Mouse (Mus musculus): ENCODE measurements around the gene Abcc4. TPM values are rescaled to one million over a fixed set of nuclear protein-coding genes. Genes with fewer than 3 reads are reported as not detected.
A peak's percentile ranks its signal among the peaks of the same experiment; 100 is the strongest.

Gene Abcc4
- polyA plus RNA-seq, 1 experiment from 2014 or later: 4.5 TPM

GRCm38 (mm10) chr14:118552901-118553475 lies 153.0 kb downstream of the Abcc4 start:
- Histone ChIP-seq H3K36me3 (ENCODE audit: control insufficient read depth, insufficient read depth, low read length) (no peaks in the 10 kb centered on the region), H3K4me3 (ENCODE audit: low read depth, low read length) (no peak overlapping the region), H3K27me3 (replicated peaks; ENCODE audit: control insufficient read depth, insufficient read depth, low read length) (no peaks in the 10 kb centered on the region), H3K9me3 (ENCODE audit: control insufficient read depth, low read length) (no peaks in the 10 kb centered on the region), H3K4me2 (no peak overlapping the region), H3K9ac (ENCODE audit: low read depth, low read length) (no peak overlapping the region), H3K4me1 (replicated peaks; ENCODE audit: control insufficient read depth, insufficient read depth, low read length) (peaks cover 9% of the 10 kb centered on the region), H3K27ac (ENCODE audit: low read depth, low read length) (no peak overlapping the region)
- DNase-seq (ENCODE audit: low spot score) (no peak), ATAC-seq (replicated peaks; ENCODE audit: low FRiP score) (no peak)
- 88% methylated on average over 20 of the region's 20 CpGs for WGBS

GRCm38 (mm10) chr14:118552390-118552789 lies 153.6 kb downstream of the Abcc4 start:
- Histone ChIP-seq H3K27ac (ENCODE audit: low read depth, low read length) (peak overlapping the region; percentile 54; the same call in 1 of the 2 replicates), H3K9me3 (ENCODE audit: control insufficient read depth, low read length) (no peaks in the 10 kb centered on the region), H3K27me3 (replicated peaks; ENCODE audit: control insufficient read depth, insufficient read depth, low read length) (no peaks in the 10 kb centered on the region), H3K9ac (ENCODE audit: low read depth, low read length) (no peak overlapping the region), H3K4me3 (ENCODE audit: low read depth, low read length) (no peak overlapping the region), H3K4me1 (replicated peaks; ENCODE audit: control insufficient read depth, insufficient read depth, low read length) (peaks cover 9% of the 10 kb centered on the region), H3K36me3 (ENCODE audit: control insufficient read depth, insufficient read depth, low read length) (no peaks in the 10 kb centered on the region), H3K4me2 (peak overlapping the region; percentile 68; the same call in 1 of the 2 replicates)
- 66% methylated on average over 5 of the region's 5 CpGs for WGBS
- ATAC-seq (replicated peaks; ENCODE audit: low FRiP score) (no peak), DNase-seq (ENCODE audit: low spot score) (no peak)

- H3K27me3 ChIP-seq (replicated peaks; ENCODE audit: control insufficient read depth, insufficient read depth, low read length): no peaks in the 10 kb centered on the region
- WGBS: 8% methylated on average over 24 of the region's 24 CpGs
- H3K4me3 ChIP-seq (ENCODE audit: low read depth, low read length): peak overlapping the region; percentile 36
- peak overlapping the region; percentile 54 for H3K27ac ChIP-seq (ENCODE audit: low read depth, low read length)
- no peaks in the 10 kb centered on the region for H3K36me3 ChIP-seq (ENCODE audit: control insufficient read depth, insufficient read depth, low read length)
- DNase-seq (ENCODE audit: low spot score) (peak; percentile 66), ATAC-seq (replicated peaks; ENCODE audit: low FRiP score) (peak; percentile 92)
- H3K9me3 ChIP-seq (ENCODE audit: control insufficient read depth, low read length): no peaks in the 10 kb centered on the region
- H3K4me1 ChIP-seq (replicated peaks; ENCODE audit: control insufficient read depth, insufficient read depth, low read length): peaks cover 9% of the 10 kb centered on the region
- H3K9ac ChIP-seq (ENCODE audit: low read depth, low read length): peak overlapping the region; percentile 44
- peak overlapping the region; percentile 68 for H3K4me2 ChIP-seq
These were observed 154.2 kb downstream of the Abcc4 start for GRCm38 (mm10) chr14:118551725-118552285.

- WGBS: 25% methylated on average over 18 of the region's 18 CpGs
- no peaks in the 10 kb centered on the region for H3K36me3 ChIP-seq (ENCODE audit: control insufficient read depth, insufficient read depth, low read length)
- H3K27ac ChIP-seq (ENCODE audit: low read depth, low read length): peak overlapping the region; percentile 54
- no peaks in the 10 kb centered on the region for H3K9me3 ChIP-seq (ENCODE audit: control insufficient read depth, low read length)
- H3K27me3 ChIP-seq (replicated peaks; ENCODE audit: control insufficient read depth, insufficient read depth, low read length): no peaks in the 10 kb centered on the region
- peak overlapping the region; percentile 36 for H3K4me3 ChIP-seq (ENCODE audit: low read depth, low read length)
- DNase-seq (ENCODE audit: low spot score) (no peak), ATAC-seq (replicated peaks; ENCODE audit: low FRiP score) (peak; percentile 42)
- peak overlapping the region; percentile 68 for H3K4me2 ChIP-seq
- peak overlapping the region; percentile 44 for H3K9ac ChIP-seq (ENCODE audit: low read depth, low read length)
- peaks cover 9% of the 10 kb centered on the region for H3K4me1 ChIP-seq (replicated peaks; ENCODE audit: control insufficient read depth, insufficient read depth, low read length)
These were observed 154.8 kb downstream of the Abcc4 start for GRCm38 (mm10) chr14:118551061-118551724.

- Histone ChIP-seq H3K4me1 (replicated peaks; ENCODE audit: control insufficient read depth, insufficient read depth, low read length) (no peaks in the 10 kb centered on the region), H3K4me2 (no peak overlapping the region), H3K27me3 (replicated peaks; ENCODE audit: control insufficient read depth, insufficient read depth, low read length) (no peaks in the 10 kb centered on the region), H3K27ac (ENCODE audit: low read depth, low read length) (no peak overlapping the region), H3K9me3 (ENCODE audit: control insufficient read depth, low read length) (no peaks in the 10 kb centered on the region), H3K9ac (ENCODE audit: low read depth, low read length) (no peak overlapping the region), H3K36me3 (ENCODE audit: control insufficient read depth, insufficient read depth, low read length) (no peaks in the 10 kb centered on the region), H3K4me3 (ENCODE audit: low read depth, low read length) (no peak overlapping the region)
- ATAC-seq (replicated peaks; ENCODE audit: low FRiP score): no peak
- WGBS: 84% methylated on average over 6 of the region's 6 CpGs
- DNase-seq (ENCODE audit: low spot score): no peak
These were observed 161.5 kb downstream of the Abcc4 start for GRCm38 (mm10) chr14:118544493-118544892.

GRCm38 (mm10) chr14:118542947-118543346 lies 163.1 kb downstream of the Abcc4 start:
- 84% methylated on average over 9 of the region's 9 CpGs for WGBS
- Histone ChIP-seq H3K27me3 (replicated peaks; ENCODE audit: control insufficient read depth, insufficient read depth, low read length) (no peaks in the 10 kb centered on the region), H3K27ac (ENCODE audit: low read depth, low read length) (no peak overlapping the region), H3K9me3 (ENCODE audit: control insufficient read depth, low read length) (no peaks in the 10 kb centered on the region), H3K4me1 (replicated peaks; ENCODE audit: control insufficient read depth, insufficient read depth, low read length) (no peaks in the 10 kb centered on the region), H3K4me3 (ENCODE audit: low read depth, low read length) (no peak overlapping the region), H3K36me3 (ENCODE audit: control insufficient read depth, insufficient read depth, low read length) (no peaks in the 10 kb centered on the region), H3K4me2 (no peak overlapping the region), H3K9ac (ENCODE audit: low read depth, low read length) (no peak overlapping the region)
- no peak for DNase-seq (ENCODE audit: low spot score)
- no peak for ATAC-seq (replicated peaks; ENCODE audit: low FRiP score)

GRCm38 (mm10) chr14:118531539-118531938 lies 174.5 kb downstream of the Abcc4 start:
- ATAC-seq (replicated peaks; ENCODE audit: low FRiP score): peak; percentile 57
- H3K27me3 ChIP-seq (replicated peaks; ENCODE audit: control insufficient read depth, insufficient read depth, low read length): no peaks in the 10 kb centered on the region
- H3K4me3 ChIP-seq (ENCODE audit: low read depth, low read length): no peak overlapping the region
- H3K9ac ChIP-seq (ENCODE audit: low read depth, low read length): no peak overlapping the region
- no peaks in the 10 kb centered on the region for H3K4me1 ChIP-seq (replicated peaks; ENCODE audit: control insufficient read depth, insufficient read depth, low read length)
- no peaks in the 10 kb centered on the region for H3K9me3 ChIP-seq (ENCODE audit: control insufficient read depth, low read length)
- no peak for DNase-seq (ENCODE audit: low spot score)
- no peaks in the 10 kb centered on the region for H3K36me3 ChIP-seq (ENCODE audit: control insufficient read depth, insufficient read depth, low read length)
- H3K27ac ChIP-seq (ENCODE audit: low read depth, low read length): no peak overlapping the region
- WGBS: 78% methylated on average over 3 of the region's 3 CpGs
- H3K4me2 ChIP-seq: no peak overlapping the region

- no peak overlapping the region for H3K4me3 ChIP-seq (ENCODE audit: low read depth, low read length)
- no peaks in the 10 kb centered on the region for H3K27me3 ChIP-seq (replicated peaks; ENCODE audit: control insufficient read depth, insufficient read depth, low read length)
- no peaks in the 10 kb centered on the region for H3K36me3 ChIP-seq (ENCODE audit: control insufficient read depth, insufficient read depth, low read length)
- H3K27ac ChIP-seq (ENCODE audit: low read depth, low read length): no peak overlapping the region
- ATAC-seq (replicated peaks; ENCODE audit: low FRiP score): no peak
- H3K4me2 ChIP-seq: no peak overlapping the region
- DNase-seq (ENCODE audit: low spot score): no peak
- H3K4me1 ChIP-seq (replicated peaks; ENCODE audit: control insufficient read depth, insufficient read depth, low read length): no peaks in the 10 kb centered on the region
- no peaks in the 10 kb centered on the region for H3K9me3 ChIP-seq (ENCODE audit: control insufficient read depth, low read length)
- 67% methylated on average over 9 of the region's 9 CpGs for WGBS
- no peak overlapping the region for H3K9ac ChIP-seq (ENCODE audit: low read depth, low read length)
These were observed 191.6 kb downstream of the Abcc4 start for GRCm38 (mm10) chr14:118514280-118515031.

Data from liver, embryonic 11.5 days (tissue).